Mouse (Mus musculus) MN1 (cell line): ENCODE measurements around the gene Ptprg.
A peak's percentile ranks its signal among the peaks of the same experiment; 100 is the strongest.
"Not testable (repeated sequence)": the region's sequence is repeated elsewhere in the genome, so short reads cannot be mapped to it uniquely, and the experiment has no call there.

ENCODE experiments used
- DNase-seq: peaks from one replicate; pipeline ENCODE4 v3.0.0-alpha.2; 2016; ENCODE audit warnings: low spot score

Ptprg gene

DNA sequence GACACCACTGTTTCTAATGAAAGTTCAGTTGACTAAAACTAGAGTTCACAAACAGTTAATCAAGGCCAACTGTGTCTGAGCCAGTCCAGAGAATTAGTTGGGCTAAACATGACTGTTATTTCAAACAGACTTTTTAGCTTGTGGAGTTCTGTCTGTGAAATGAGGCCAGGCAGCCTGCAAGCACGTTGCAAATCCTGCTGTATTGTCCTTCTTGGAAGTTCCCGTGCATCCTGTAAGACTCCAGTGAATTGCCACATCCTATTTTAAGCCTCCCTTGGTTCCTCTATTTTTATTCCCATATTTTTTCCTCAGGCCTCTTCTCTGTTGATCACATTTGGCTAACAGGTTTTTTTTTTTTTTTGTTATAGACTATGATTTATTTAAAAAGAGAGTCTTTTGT, 652.8 kb downstream of the Ptprg start:
- DNase-seq: no peak

DNA sequence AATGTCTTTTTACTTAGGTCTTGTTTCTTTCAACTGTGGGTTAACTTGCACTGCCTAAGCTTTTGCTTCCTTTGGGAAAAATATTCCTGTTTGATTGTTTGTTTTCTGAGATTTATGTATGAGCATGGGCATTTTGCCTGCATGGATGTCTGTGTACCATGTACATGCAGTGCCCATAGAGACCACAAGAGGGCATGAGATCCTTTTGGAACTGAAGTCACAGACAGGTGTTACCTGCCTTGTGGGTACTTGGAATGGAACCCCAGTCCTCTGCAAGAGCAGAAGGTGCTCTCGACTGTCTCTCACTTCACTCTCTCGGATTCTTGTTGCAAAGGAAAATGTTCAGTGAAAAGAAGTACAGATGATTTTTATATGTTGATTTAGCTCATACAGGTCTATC, 655.2 kb downstream of the Ptprg start:
- peak; percentile 7 for DNase-seq

DNA sequence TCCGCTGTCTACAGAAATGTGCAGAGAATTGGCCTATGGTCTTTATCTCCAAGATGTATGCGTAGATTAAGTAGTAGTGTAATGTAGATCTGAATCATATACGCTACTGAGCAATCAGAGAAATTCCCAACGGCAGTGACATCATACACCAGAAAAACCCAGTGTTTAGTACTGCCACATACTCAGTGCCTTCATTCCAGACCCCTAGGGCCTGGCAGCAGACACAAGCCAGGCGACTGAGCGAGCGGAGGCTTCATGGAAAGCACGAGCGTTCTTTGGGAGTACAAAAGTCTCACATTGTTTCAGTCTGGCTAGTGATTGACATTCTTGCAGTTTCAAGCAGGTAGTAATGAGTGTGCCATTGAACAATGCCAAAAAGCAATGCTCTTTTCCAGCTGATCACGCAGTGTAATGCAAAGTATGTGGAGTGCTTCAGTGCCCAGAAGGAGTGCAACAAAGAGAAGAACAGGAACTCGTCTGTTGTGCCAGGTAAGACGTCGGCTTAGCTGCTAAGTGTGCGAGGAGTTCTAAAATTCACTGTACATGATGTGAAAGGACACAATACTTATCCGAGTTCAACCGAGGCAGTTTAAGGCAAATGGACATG, 665.3 kb downstream of the Ptprg start:
- DNase-seq: no peak

DNA sequence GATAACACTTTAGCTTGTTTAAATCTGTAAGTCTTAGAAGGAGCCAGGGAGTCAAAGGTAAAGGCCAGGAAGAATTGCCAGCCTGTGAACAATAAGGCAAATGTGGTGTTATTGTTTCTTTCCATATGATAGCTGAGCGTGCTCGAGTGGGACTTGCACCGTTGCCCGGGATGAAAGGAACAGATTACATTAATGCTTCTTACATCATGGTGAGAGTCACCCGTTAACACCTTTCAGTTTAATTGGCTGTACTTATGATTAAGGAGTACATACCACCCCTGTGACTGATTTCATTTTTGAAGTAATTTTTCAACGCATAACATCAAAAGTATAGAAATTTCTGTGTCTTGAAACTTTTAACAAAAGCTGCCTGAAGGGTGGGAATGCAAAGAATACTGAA, 666.5 kb downstream of the Ptprg start:
- no peak for DNase-seq

DNA sequence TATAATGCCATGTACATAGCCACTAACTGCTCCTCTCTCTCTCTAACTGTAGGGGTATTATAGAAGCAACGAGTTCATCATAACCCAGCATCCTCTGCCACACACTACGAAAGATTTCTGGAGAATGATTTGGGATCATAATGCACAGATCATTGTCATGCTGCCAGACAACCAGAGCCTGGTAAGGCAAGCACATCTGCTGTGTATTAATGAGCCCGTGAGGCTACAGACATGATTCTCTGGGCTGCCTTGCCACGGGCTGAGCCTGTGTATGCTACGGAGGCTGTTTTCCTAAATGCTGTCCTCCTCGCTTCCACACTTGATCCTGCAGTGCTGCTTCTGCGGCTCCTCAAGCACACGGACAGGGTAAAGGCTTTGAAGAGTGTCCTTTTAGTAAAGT, 667.2 kb downstream of the Ptprg start:
- peak; percentile 7 for DNase-seq

DNA sequence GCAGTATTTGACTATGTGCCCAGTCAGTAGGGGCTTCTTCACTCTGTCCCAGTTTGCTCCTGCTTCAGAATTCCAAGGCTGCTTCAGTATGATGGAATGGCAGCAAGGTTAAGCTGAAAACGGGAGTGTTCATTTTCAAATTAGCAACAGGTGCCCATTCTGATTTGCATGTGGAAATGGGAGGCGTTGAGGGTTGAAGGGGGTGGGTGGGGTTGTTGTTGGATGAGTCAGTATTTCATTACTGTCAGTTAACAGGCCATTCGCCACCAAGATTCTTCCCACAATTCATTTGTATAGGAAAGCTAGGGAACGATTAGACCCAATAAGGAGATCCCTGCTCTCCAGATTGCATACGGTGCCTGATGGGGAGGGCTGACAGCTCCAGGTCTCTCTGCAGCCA, 668.2 kb downstream of the Ptprg start:
- DNase-seq: no peak

DNA sequence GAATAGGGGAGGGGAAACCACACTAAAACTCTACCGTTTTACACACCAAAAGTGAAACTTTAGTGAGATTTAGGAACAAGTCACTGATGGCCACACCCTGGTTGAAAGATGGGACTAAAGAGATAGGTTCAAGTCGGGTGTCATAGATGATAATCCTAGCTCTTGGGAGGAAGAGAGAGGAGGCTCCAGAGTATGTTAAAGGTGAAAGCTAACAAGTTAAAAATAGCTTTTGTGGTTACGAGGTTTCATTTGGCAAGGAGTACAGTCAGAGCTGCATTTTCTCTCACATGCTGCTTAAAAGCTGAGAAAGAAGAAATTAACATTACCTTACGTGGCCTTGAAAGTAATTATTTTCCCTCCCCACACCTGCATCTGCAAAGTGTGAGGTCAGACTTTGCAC, 690.4 kb downstream of the Ptprg start:
- DNase-seq: no peak

DNA sequence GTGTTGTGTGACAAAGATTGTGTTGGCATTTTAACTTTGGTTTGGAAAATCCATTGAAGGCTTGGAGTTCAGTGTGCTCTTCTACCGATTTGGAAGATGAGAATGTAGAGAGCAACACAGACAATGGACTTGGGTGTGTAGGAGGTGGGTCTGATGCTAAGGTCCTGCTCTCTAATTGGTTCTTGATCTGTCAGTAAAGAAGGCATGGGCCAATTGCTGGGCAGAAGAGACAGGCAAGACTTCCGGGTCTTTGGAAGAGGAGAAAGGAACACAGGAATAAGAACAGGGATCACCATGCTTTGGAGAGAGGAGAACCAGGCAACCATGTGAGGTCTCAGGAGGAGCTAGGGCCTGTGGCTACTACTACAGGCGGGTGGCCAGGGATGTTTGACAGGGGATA, 722.7 kb downstream of the Ptprg start:
- no peak for DNase-seq

DNA sequence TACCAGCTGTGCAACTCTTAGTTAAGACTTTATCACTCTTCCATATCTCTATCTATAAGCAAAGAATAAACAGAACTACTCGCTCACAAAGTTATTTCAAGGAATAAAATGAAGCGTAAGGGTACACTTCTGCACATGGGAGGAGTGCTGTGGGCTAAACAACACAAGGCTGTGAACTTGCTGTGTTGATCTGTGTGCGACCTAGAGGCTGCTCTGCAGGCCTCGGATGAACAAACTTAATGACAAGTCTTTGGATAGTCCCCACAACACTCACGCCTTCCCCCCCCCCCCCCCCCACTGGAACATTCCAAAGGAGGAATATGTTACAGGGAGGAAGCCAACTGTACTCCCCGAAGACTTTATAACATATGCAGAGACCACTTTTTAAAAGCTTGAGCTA, 730.3 kb downstream of the Ptprg start, which contains the start of gene Gm49355:
Gene Gm49355, plus strand, starts transcription at position 336 of the 400 bp plus-strand sequence.
- DNase-seq: no peak

DNA sequence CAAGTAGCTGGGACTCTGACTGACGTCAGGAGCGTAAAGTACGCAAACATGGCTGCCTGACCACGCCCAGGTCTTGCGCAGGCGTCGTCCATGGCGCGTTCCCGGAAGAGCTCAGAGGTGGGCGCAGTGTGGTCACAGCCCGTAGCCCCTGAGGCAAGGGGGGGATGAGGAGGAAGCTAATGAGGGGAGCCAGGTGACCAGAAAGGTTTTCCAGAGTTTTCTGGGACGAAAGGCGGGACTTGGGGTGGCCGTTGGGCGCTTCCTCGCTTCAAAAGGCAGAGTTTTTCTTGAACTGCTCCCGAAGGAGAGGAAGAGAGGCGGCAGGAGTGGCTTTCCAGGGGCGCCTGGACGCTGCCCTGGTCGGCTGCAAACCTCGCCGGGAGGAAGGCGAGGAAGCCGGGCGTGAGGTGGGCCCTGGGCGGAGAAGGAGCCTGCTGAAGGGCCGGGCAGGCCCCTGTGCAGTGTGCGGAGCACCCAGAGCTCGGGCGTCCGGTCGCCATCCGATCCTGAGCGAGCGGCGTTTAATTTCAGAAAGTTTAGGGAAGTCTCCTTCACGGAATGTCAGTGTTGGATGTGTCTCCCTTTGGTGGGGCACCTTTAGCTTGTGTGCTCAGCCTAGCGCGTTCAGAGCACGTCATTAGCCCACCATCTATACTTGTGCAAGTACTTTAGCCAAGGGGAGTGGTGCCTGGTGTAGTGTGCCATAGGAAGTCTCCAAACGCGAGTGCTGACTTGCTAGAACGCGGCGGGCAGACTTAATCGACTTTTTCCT, 731.0 kb downstream of the Ptprg start, which contains the start of gene 3830406C13Rik:
Gene 3830406C13Rik, plus strand, starts transcription at position 33 of the 772 bp plus-strand sequence.
- DNase-seq: peak; percentile 80

DNA sequence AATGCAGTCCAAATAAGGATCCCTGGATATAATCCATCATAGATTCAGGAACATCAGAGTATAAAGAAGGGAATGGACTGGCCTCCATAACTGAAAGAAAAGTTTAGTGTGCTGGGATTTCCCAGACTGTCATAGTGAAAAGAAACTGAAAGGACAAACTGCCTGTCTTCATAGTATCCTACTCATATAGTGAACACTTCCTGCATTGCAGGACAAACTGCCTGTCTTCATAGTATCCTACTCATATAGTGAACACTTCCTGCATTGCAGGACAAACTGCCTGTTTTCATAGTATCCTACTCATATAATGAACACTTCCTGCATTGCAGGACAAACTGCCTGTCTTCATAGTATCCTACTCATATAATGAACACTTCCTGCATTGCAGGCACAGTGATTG, 736.4 kb downstream of the Ptprg start:
- DNase-seq: not testable (repeated sequence)
